Mouse (Mus musculus) limb, embryonic 13.5 days (tissue): ENCODE results near the gene Iqcc. TPM values are rescaled to one million over a fixed set of nuclear protein-coding genes. Genes with fewer than 3 reads are reported as not detected.

ENCODE experiments used
- ATAC-seq: fragments of 200-750 bp; cut with Nextera tagmentation; 2 replicates; pipeline ENCODE4 v1.8.0; 2017; ENCODE audit warnings: low read depth, moderate number of reproducible peaks, moderate TSS enrichment; ENCODE audit not compliant: low FRiP score
- H3K27ac ChIP-seq: fragments of 300-500 bp; sonication (generic); 2 replicates; pipeline ENCODE4 v1.5.1; 2015; ENCODE audit warnings: inconsistent platforms, mild to moderate bottlenecking, moderate library complexity
- H3K27me3 ChIP-seq: fragments of 300-500 bp; sonication (generic); 2 replicates; pipeline ENCODE4 v1.6.1; 2015; ENCODE audit warnings: mild to moderate bottlenecking, inconsistent platforms
- H3K36me3 ChIP-seq: fragments of 300-500 bp; sonication (generic); 2 replicates; pipeline ENCODE4 v1.6.1; 2015; ENCODE audit warnings: inconsistent platforms, mild to moderate bottlenecking, moderate library complexity
- H3K4me1 ChIP-seq: fragments of 300-500 bp; sonication (generic); 2 replicates; pipeline ENCODE4 v1.6.1; 2015; ENCODE audit warnings: inconsistent platforms
- H3K4me2 ChIP-seq: fragments of 300-500 bp; sonication (generic); replicated peaks from 2 replicates; pipeline ENCODE4 v1.6.1; 2015; ENCODE audit warnings: inconsistent platforms, mild to moderate bottlenecking, moderate library complexity
- H3K4me3 ChIP-seq: fragments of 300-500 bp; sonication (generic); 2 replicates; pipeline ENCODE4 v1.5.1; 2015; ENCODE audit warnings: moderate library complexity, mild to moderate bottlenecking, inconsistent platforms
- H3K9ac ChIP-seq: fragments of 300-500 bp; sonication (generic); 2 replicates; pipeline ENCODE4 v1.6.1; 2015; ENCODE audit warnings: mild to moderate bottlenecking, inconsistent platforms
- H3K9me3 ChIP-seq: fragments of 300-500 bp; sonication (generic); 2 replicates; pipeline ENCODE4 v1.6.1; 2016; ENCODE audit warnings: inconsistent platforms
- WGBS: fragments of 180-500 bp; shearing (Covaris S2); methylation state at CpG from one replicate; pipeline ENCODE4 v1.1.7; 2015; 5-methylcytosine and 5-hydroxymethylcytosine counted together
- polyA plus RNA-seq: library from polyadenylated mRNA; unstranded; fragments of >200 nt; fragmentation: Nextera tagmentation; extraction: Ambion mirVana; gene quantifications from 2 replicates; pipeline ENCODE4 v1.2.1, GENCODE M21; 2015

The Iqcc gene
- polyA plus RNA-seq, 1 experiment from 2014 or later, result 28.6 TPM

- Histone ChIP-seq H3K4me1 (peaks cover 38% of the 10 kb centered on the region), H3K27ac (no peak overlapping the region), H3K36me3 (peaks cover 18% of the 10 kb centered on the region), H3K4me3 (no peak overlapping the region), H3K27me3 (no peaks in the 10 kb centered on the region), H3K9ac (peak overlapping the region; percentile 27; the same call in 1 of the 2 replicates), H3K9me3 (no peaks in the 10 kb centered on the region), H3K4me2 (0 out of 2 replicates have a peak overlapping the region, but pooled peaks have one; percentile 1)
- no peak for ATAC-seq
- 81% methylated on average over 11 of the region's 11 CpGs for WGBS
Observed at GRCm38 (mm10) chr4:129620419-129621282, 1.8 kb upstream of the Iqcc start.

- H3K4me2 ChIP-seq, result peak overlapping the region; percentile 88
- ATAC-seq, result no peak
- H3K9me3 ChIP-seq, result no peaks in the 10 kb centered on the region
- peak overlapping the region; percentile 88; the same call in 1 of the 2 replicates for H3K27ac ChIP-seq
- H3K4me1 ChIP-seq, result peaks cover 20% of the 10 kb centered on the region
- peak overlapping the region; percentile 92 for H3K9ac ChIP-seq
- 94% methylated on average over 5 of the region's 5 CpGs for WGBS
- H3K4me3 ChIP-seq, result peak overlapping the region; percentile 76
- peaks cover 25% of the 10 kb centered on the region for H3K36me3 ChIP-seq
- H3K27me3 ChIP-seq, result no peaks in the 10 kb centered on the region
Observed at GRCm38 (mm10) chr4:129618031-129618430, 868 bp downstream of the Iqcc start.

- Histone ChIP-seq H3K27me3 (no peaks in the 10 kb centered on the region), H3K27ac (no peak overlapping the region), H3K9me3 (no peaks in the 10 kb centered on the region), H3K9ac (no peak overlapping the region), H3K4me2 (no peak overlapping the region), H3K4me1 (peaks cover 11% of the 10 kb centered on the region), H3K36me3 (peaks cover 25% of the 10 kb centered on the region), H3K4me3 (no peak overlapping the region)
- WGBS, result 96% methylated on average over 7 of the region's 7 CpGs
- ATAC-seq, result no peak
Observed at GRCm38 (mm10) chr4:129617121-129617641, 1.7 kb downstream of the Iqcc start.

- H3K36me3 ChIP-seq, result peaks cover 25% of the 10 kb centered on the region
- no peak for ATAC-seq
- no peak overlapping the region for H3K27ac ChIP-seq
- H3K9ac ChIP-seq, result no peak overlapping the region
- no peaks in the 10 kb centered on the region for H3K9me3 ChIP-seq
- WGBS, result 94% methylated on average over 3 of the region's 3 CpGs
- peaks cover 9% of the 10 kb centered on the region for H3K4me1 ChIP-seq
- no peak overlapping the region for H3K4me2 ChIP-seq
- H3K27me3 ChIP-seq, result no peaks in the 10 kb centered on the region
- H3K4me3 ChIP-seq, result no peak overlapping the region
Observed at GRCm38 (mm10) chr4:129616631-129617030, 2.3 kb downstream of the Iqcc start.

GRCm38 (mm10) chr4:129615801-129616290 lies 3.1 kb downstream of the Iqcc start:
- WGBS, result 91% methylated on average over 9 of the region's 9 CpGs
- peaks cover 25% of the 10 kb centered on the region for H3K36me3 ChIP-seq
- 0 out of 2 replicates have a peak overlapping the region, but pooled peaks have one; percentile 8 for H3K9ac ChIP-seq
- no peaks in the 10 kb centered on the region for H3K9me3 ChIP-seq
- H3K27me3 ChIP-seq, result no peaks in the 10 kb centered on the region
- peaks cover 9% of the 10 kb centered on the region for H3K4me1 ChIP-seq
- no peak overlapping the region for H3K27ac ChIP-seq
- H3K4me2 ChIP-seq, result no peak overlapping the region
- no peak for ATAC-seq
- no peak overlapping the region for H3K4me3 ChIP-seq

- Histone ChIP-seq H3K4me2 (no peak within 1 kb of the TSS), H3K4me1 (peaks cover 9% of the 10 kb centered on the region), H3K36me3 (peaks cover 38% of the 10 kb centered on the region), H3K9me3 (no peaks in the 10 kb centered on the region), H3K27ac (no peak within 1 kb of the TSS), H3K9ac (no peak within 1 kb of the TSS; the same call in 1 of the 2 replicates), H3K27me3 (no peaks in the 10 kb centered on the region), H3K4me3 (no peak within 1 kb of the TSS)
- WGBS, result 83% methylated on average over 6 of the region's 6 CpGs
- ATAC-seq, result no peak
Observed at GRCm38 (mm10) chr4:129614093-129614492, 4.8 kb downstream of the Iqcc start, which contains the start of gene Dcdc2b. TSS of gene Dcdc2b (minus strand) at chr4:129614257.

GRCm38 (mm10) chr4:129610472-129610871 lies 8.4 kb downstream of the Iqcc start:
- Histone ChIP-seq H3K27ac (no peak overlapping the region), H3K27me3 (no peaks in the 10 kb centered on the region), H3K36me3 (peaks cover 46% of the 10 kb centered on the region), H3K9ac (no peak overlapping the region), H3K4me3 (no peak overlapping the region), H3K4me2 (no peak overlapping the region), H3K4me1 (no peaks in the 10 kb centered on the region), H3K9me3 (no peaks in the 10 kb centered on the region)
- 72% methylated on average over 3 of the region's 4 CpGs for WGBS
- no peak for ATAC-seq

GRCm38 (mm10) chr4:129610026-129610425 lies 8.9 kb downstream of the Iqcc start:
- ATAC-seq, result no peak
- peaks cover 49% of the 10 kb centered on the region for H3K36me3 ChIP-seq
- no peaks in the 10 kb centered on the region for H3K9me3 ChIP-seq

GRCm38 (mm10) chr4:129609139-129609631 lies 9.7 kb downstream of the Iqcc start:
- Histone ChIP-seq H3K9ac (peak overlapping the region; percentile 45; the same call in 1 of the 2 replicates), H3K9me3 (no peaks in the 10 kb centered on the region), H3K4me3 (no peak overlapping the region), H3K27ac (no peak overlapping the region), H3K4me2 (no peak overlapping the region), H3K27me3 (no peaks in the 10 kb centered on the region), H3K4me1 (no peaks in the 10 kb centered on the region), H3K36me3 (peaks cover 54% of the 10 kb centered on the region)
- 81% methylated on average over 12 of the region's 12 CpGs for WGBS
- no peak for ATAC-seq

More at GRCm38 (mm10) chr4:129610026-129610425, 8.9 kb downstream of the Iqcc start:
- 68% methylated on average over 4 of the region's 4 CpGs for WGBS
- Histone ChIP-seq H3K4me2 (no peak overlapping the region), H3K9ac (no peak overlapping the region), H3K4me3 (no peak overlapping the region), H3K27me3 (no peaks in the 10 kb centered on the region), H3K4me1 (no peaks in the 10 kb centered on the region), H3K27ac (no peak overlapping the region)

- H3K4me1 ChIP-seq, result no peaks in the 10 kb centered on the region
- H3K27ac ChIP-seq, result peak overlapping the region; percentile 48; the same call in 1 of the 2 replicates
Observed at GRCm38 (mm10) chr4:129608426-129609025, 10.4 kb downstream of the Iqcc start.

GRCm38 (mm10) chr4:129600233-129601158 lies 18.4 kb downstream of the Iqcc start, which contains the start of the genes Eif3i and Tmem234:
TSS of gene Eif3i (minus strand) at chr4:129600648.
TSS of gene Tmem234 (plus strand) at chr4:129600668.
- H3K4me1 ChIP-seq, result peaks cover 31% of the 10 kb centered on the region
- peak within 1 kb of the TSS; percentile 70 for H3K27ac ChIP-seq
- H3K9me3 ChIP-seq, result no peaks in the 10 kb centered on the region
- H3K36me3 ChIP-seq, result peaks cover 65% of the 10 kb centered on the region
- peak; percentile 89 for ATAC-seq
- peak within 1 kb of the TSS; percentile 98 for H3K4me3 ChIP-seq
- WGBS, result under 1% methylated on average over 74 of the region's 74 CpGs
- H3K4me2 ChIP-seq, result peak within 1 kb of the TSS; percentile 88
- H3K9ac ChIP-seq, result peak within 1 kb of the TSS; percentile 93
- no peaks in the 10 kb centered on the region for H3K27me3 ChIP-seq

More at GRCm38 (mm10) chr4:129608426-129609025, 10.4 kb downstream of the Iqcc start:
- ATAC-seq, result peak; percentile 87
- 36% methylated on average over 7 of the region's 7 CpGs for WGBS
- no peaks in the 10 kb centered on the region for H3K27me3 ChIP-seq
- peaks cover 57% of the 10 kb centered on the region for H3K36me3 ChIP-seq
- no peaks in the 10 kb centered on the region for H3K9me3 ChIP-seq
- H3K9ac ChIP-seq, result peak overlapping the region; percentile 45
- H3K4me2 ChIP-seq, result no peak overlapping the region
- H3K4me3 ChIP-seq, result no peak overlapping the region
